Mouse (Mus musculus): ENCODE measurements at regions not wholly inside any gene's neighbourhood (a gene's known extent, or its start where the extent isn't known, plus 50 kb on each side); places are given as distances from the start of the nearest gene placed in this dataset.
A peak's percentile ranks its signal among the peaks of the same experiment; 100 is the strongest.

DNA sequence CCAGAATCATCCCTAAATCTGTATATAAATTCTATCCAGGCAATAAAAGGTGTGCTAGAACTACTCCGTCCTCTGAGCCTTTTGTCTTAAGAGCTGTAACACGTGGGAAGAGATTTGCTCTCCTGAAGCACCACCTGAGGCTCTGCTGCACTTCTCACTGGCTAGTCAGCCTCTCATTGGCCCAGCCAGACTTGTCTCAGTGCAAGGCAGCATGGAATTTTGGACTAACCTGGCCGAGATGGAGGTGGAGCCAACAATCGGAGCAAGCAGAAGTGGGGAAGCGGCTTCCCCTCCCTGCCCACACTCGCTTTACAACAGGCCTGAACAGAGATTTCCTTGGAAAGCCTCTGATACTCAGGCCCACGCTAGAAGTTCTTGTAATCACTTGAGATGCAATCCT, 332.1 kb upstream of the Gm9747 start:
- intact Hi-C loops (cut with DNase I), result no loop called here

DNA sequence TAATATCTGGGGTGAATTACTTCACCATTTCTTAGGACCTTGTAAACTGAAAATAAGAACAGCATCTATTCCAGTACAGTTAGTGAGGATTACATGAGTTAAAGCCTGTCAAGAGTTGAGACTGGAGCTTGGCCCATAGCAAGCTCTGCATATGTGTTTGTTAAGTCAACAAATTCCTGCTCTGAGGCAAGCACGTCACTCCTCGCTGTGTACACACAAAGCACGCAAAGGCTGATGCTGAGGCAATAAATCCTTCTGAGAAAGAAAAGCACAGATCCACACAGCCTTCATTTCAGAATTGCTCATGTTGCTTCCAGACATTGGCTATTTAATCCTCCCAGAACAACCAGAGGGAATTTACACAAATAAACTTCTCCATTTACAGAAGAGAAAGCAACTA, 328.9 kb upstream of the Gm9747 start:
- DNase-seq, result no peak
- intact Hi-C loops (cut with DNase I), result no loop called here

More for the DNA sequence above, 332.1 kb upstream of the Gm9747 start:
- DNase-seq, result no peak

DNA sequence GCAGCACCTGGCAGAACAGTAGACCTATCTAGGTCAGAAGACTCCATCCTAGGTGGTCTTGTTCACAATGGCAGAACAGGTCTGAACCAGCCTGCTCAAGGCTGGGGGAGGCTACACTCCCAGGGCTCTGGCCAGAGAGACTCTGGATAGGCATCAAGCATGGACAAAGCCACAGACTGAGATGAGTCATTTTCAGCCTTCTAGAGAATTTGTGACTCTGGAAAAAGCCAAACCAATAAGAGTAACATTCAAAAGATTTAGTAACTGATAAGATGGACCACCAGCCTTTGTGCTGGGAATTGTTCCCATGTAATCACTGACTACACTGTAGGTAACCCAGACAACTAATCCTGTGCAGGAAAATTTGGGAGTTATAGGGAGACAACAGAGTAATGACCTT, 320.3 kb upstream of the Gm9747 start:
- no peak for DNase-seq
- intact Hi-C loops (cut with DNase I), result loop anchor here (5.0 kb wide), 1 partner anchor 55 kb away; no protein-coding TSS in a partner anchor

DNA sequence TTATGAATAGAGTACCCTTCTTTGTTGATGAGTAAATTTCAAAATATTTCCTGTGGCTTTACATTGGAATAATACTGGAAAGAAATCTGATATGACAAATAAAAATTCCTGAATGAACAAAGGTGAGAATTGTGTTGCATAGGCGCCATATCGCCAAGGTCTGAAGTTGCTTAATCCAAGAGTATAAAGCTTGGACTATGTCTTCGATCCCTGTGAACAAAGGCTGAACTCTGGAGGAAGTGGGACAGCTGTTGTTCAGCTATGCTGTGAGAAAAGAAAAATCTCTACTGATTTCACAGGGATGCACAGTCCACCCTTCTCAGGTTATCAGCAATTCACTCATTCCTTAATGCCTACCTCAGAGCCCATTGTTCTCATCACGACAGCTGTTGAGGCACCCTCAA, 319.3 kb upstream of the Gm9747 start:
- no peak for DNase-seq
- intact Hi-C loops (cut with DNase I), result loop anchor here (5.0 kb wide), 1 partner anchor 54 kb away; no protein-coding TSS in a partner anchor

DNA sequence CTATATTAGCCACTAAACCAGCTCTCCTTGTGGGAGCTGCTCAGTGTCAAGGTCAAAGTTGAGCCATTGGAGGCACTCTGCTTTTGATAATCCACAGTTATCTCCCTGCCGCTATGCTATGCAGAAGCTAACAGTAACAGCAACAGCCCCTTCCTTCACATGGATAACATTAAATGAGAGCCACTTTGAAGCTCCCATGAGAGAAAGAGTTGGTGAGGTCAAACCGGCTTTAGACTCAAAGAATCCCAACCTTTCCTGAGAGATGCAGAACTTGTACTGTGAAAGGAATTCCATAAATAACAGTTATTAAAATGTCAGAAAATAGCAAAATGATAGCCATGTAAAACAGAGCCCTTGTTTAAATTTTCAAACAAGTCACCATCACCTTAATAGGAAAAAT, 316.1 kb upstream of the Gm9747 start:
- no peak for DNase-seq
- intact Hi-C loops (cut with DNase I), result no loop called here

DNA sequence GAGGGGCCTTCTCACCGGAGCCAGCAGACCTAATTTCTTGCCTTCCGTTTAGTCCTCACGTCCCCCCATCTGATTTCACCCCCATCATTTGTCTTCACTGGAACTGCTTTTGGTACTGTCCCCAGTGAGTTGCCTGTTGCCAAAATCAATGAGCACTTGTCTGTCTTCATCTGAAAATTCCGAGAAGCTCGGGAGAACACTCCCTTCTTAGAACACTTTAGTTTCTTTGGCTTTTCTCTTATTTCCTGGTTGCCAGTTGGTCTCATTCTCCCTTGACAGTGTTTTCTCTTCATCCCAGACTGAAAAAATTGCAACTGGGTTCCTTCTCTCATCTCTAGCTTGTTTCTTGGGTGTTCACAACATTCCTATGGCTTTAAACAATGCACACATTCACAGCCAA, 305.2 kb upstream of the Gm9747 start:
- intact Hi-C loops (cut with DNase I), result no loop called here
- DNase-seq, result no peak

DNA sequence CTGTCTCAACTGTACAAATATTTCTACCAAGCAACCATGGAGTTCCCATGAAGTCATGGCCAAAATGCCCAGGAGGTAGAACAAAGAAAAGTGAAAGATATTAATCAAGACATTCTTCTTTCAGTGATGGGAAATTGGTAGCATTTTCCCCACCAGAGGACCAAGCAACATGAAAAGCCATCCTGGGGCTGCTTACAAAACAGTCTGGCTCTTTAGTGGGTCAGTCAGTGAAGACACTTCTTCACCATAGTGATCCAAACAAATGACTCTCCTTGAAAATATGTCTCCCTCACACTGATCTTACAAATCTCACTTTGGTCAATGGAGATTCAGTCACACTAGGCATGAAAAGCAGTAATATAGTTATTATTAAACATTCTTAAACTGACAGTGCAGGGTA, 299.8 kb upstream of the Gm9747 start:
- no peak for DNase-seq
- intact Hi-C loops (cut with DNase I), result no loop called here

DNA sequence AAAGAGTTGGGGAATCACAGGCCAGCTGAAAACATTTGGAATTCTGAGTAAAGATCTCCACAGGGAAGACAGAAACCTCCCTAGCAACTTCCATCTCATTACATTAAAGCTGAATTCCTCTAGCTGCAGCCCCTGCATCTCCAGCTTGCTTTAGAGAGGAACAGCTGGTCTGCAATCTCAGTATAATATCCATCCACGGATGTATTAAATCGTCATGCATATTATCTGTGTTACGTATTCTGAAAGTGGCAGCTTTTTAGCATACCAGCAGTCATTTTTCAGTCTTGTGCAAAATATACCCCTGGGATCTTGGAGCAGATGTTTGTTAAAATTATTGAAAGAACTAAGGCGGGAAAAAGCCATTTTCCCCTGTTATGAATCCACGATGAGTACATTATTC, 287.7 kb upstream of the Gm9747 start:
- intact Hi-C loops (cut with DNase I), result no loop called here
- no peak for DNase-seq

DNA sequence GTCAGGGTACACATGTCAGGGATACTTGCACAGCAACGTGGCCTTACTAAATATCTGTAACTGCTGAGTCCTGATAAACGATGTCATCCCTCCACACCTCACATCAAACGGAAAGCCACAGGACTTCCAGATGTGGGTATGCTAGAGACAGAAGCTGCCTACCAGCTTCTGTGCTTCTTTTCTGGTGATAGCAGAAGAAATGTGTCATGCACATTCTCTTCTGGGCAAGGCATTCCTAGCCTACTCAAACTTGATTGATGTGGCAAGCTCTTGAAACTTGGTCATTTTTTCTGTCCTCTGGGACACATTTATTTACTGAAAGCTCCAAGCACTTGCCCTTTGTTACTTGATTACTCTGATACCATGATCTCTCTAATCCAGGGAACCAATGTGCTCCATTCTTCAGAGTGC, 282.8 kb upstream of the Gm9747 start:
- intact Hi-C loops (cut with DNase I), result no loop called here
- no peak for DNase-seq

DNA sequence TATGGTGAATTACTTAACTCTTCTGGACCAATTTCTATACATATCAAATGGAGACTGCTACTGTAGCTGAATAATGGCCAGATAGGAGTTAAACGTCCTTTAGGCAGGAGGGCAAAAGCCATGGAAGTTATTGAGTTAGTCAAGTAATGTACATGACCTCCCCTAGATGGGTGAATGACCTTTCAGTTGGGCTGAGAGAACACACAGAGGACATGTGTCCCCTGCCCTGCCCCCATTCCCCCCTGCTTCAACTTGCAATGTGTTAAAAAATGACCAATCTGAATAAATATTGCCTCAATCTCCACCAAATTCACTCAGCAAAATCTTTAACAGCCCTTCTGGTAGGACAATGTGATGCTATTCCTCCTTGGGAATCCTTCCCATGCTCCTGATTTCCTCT, 282.1 kb upstream of the Gm9747 start:
- intact Hi-C loops (cut with DNase I), result no loop called here
- no peak for DNase-seq

DNA sequence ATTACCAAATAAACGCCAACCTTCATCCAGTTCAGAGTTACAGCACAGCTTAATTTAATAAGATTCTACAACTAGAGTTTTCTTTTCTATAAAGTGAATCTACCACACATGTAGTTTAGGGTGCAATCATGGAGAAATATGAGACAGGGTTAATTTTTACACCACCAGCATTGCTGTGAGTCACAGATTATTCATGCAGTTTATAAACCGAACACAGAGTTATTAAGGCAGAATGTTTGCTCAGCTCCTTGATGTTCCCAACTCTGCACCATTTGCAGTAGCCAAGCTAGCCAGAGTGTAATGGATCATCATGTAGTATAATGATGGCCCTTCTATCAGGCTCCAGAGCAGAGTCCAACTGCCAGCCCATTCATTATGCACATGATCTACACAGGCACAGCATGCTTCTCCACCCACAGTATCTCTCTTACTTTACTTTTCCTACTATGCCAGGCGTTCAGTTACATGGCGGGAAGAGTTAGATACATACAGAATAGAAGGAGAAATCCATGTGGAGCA, 281.4 kb upstream of the Gm9747 start:
- no peak for DNase-seq
- intact Hi-C loops (cut with DNase I), result no loop called here

DNA sequence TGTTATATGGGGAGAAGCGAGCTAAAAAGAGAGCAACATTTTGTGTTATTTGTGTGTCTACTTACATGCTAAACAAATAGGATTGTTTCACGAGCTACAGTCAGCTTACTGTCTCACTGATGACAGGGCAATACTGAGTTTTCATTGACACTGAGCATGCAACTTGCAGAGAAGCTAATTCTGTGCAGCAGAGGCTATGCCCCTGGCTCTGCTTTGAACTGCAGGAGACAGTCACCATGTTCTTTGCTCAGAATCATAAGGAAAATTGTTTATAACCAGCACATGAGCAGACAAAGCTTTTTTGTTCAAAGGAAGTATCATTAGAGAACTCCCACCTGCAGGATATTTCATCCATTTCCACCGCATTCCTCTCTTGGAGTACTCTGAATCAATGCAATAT, 280.8 kb upstream of the Gm9747 start:
- DNase-seq, result no peak
- intact Hi-C loops (cut with DNase I), result no loop called here

DNA sequence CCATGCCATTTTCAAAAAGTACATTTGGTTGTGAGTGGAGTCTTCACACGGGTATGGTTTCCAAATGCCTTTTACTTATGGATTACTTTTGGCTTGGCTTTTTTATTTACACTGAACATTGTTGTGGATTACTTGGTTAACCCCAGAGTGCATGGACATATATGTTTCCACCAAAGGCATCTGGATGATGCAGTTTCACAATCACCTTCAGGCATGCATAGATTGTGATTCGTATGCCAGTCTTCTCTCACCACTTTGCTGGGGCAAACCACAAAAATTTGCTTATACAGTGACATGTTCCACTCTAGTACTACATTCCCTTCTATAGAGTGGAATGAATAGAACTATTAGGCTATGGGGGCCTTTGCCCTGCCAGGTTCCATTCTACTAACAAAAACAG, 278.4 kb upstream of the Gm9747 start:
- intact Hi-C loops (cut with DNase I), result no loop called here
- no peak for DNase-seq

DNA sequence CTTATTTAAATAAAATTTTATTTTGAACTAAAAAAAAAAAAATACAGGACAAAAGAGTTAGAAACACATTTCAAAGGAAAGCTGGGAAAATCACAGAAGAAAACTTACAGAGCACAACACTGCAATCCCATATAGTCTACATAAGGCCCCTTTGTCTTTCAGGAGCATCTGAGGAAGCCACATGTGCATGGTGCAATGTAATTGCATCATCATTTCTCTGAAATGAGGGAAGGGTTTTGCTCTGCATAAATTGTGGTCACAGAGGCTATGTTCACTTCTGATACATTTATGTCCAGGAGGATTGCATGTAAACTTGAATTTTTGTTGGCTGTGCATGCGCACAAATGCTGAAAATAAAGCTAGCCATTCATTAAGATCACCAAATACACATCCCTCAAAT, 265.9 kb upstream of the Gm9747 start:
- intact Hi-C loops (cut with DNase I), result loop anchor here (5.0 kb wide), 1 partner anchor 55 kb away; no protein-coding TSS in a partner anchor
- no peak for DNase-seq

DNA sequence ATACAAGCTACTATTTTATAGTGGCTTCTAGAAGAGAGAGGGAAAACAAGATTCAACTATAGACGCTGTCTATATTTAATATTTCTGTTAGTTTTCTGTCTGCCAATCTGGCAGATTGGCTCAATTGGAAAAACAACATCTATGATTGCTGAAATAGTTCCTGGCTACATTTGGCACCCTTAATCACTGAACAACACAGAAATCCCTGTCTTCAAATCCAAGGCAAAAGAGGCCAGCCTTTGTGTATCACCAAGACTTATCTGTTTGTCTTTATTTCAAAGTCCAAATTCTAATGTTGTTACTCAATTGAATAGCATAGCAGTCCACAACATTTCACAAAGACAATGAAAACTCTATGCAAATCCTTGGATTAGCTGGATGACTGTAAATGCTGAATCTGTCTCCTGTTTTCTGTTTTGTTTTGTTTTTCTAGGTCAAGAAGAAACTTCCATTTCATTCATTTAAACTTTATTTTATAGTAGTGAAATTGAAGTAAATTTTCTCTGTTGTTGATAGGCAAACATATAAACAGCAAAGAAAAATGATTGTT, 265.1 kb upstream of the Gm9747 start:
- intact Hi-C loops (cut with DNase I), result loop anchor here (5.0 kb wide), 1 partner anchor 56 kb away; no protein-coding TSS in a partner anchor
- no peak for DNase-seq

DNA sequence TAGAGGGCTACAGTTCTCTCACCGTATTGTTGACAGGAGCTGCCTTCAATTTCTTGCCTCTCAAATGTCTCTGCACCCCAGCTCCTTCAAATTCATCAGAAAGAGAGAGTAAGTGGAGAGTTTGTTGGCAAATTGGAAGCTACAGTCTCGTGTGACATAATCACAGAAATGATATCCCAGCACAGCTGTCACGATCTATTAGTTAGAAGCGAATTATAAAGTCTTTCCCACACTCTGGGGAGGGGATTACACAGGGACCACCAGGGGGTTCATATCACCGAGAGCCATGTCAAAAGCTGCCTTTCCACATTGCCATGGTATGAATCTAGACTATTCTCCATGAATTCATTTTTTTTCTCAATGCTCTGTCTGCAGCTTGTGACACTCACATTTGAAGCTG, 260.3 kb upstream of the Gm9747 start:
- intact Hi-C loops (cut with DNase I), result loop anchor here (2.0 to 10.0 kb wide), 5 partner anchors 75 to 458 kb away; no protein-coding TSS in a partner anchor
- no peak for DNase-seq

DNA sequence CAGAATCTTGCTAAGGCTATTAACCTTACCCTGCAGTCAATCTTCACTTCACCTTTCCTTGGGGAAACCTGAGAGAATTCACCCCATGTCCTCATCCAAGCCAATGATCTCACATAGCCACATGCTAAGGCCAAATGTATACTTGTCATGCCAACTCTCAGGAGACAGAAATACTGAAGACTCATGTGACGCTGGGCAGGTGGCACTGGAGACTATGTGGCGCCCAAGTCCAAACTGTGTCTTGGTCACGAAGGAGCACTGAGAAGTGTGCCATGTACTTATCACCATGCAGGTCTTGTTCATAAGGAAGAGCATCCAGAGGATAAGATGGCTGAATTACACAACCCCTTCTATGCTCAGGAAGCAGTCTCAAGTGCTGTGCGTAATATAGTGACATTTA, 259.4 kb upstream of the Gm9747 start:
- DNase-seq, result peak; percentile 17 to 41
- intact Hi-C loops (cut with DNase I), result loop anchor here (2.0 to 10.0 kb wide), 5 partner anchors 76 to 459 kb away; no protein-coding TSS in a partner anchor

DNA sequence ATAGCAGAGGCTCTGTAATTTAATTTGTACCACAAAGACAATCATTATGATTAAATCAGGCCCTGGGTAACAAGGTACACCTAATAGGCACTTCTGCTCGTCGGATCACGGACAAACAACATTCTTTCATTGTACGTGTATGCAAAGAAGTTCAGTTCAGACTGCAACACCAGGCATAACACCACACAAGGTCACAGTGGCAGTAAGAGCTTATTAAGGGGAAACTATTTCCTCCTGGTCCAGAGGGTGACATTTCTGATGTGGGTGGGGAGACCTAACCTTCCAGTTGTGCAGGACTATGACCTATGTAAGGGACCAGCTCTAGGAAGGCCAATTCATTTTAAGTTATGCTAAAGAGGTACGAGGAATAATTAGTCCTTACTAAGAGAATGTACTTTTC, 225.0 kb upstream of the Gm9747 start:
- no peak for DNase-seq
- intact Hi-C loops (cut with DNase I), result no loop called here

DNA sequence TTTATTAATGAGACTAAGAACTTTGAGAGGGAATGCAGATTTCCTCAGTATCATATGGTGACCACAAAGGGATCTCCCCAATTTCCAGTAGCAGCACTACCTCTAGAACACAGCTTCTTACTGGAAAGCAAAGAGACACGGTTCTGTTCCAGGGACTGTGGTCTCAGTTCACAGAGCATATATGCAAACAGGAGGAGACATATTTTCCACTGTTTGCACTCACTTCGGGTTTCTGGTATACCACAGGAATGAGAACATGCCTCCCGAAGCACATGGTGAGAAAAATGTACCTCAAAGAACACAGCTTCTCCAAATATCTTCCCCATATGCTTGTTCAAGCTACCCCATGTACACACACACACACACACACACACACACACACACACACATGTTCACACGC, 224.1 kb upstream of the Gm9747 start:
- intact Hi-C loops (cut with DNase I), result no loop called here
- no peak for DNase-seq

DNA sequence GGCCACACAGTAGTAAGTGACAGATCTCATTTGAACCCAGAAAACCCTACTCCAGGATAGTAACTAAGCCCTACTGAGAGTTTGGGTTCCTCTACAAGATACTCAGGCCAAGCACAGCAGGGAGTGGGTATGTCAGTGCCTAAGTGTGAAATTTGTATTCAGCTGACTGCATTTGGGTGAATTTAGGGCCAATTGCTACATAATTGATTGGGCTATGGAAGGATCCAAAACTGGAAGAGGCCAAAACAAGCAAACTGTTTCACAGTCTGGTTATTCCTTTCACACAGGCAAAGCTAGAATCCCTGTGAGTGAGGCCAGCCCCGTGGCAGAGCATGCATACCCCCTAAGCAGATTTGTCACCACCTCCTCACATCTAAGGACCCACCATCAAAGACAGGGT, 221.9 kb upstream of the Gm9747 start:
- intact Hi-C loops (cut with DNase I), result no loop called here
- DNase-seq, result no peak

DNA sequence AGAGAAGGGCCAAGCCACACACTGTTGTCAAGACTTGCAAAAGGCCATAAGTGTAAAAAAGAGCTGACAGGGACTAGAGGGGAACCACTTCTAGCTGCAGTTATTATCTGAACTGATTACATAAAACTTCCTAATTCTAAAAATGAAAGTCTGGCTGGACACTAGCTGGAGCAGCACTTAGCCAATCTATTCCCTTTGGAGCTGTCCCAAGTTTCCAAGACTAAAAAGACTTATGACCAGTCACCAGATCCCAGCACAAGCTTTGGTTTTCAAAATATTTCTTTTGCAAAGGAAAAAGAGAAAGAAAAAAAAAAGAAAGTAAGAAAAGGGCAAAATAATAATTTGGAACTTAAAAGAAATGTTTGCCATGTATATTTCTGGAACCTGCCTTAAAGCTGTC, 217.6 kb upstream of the Gm9747 start:
- DNase-seq, result no peak
- intact Hi-C loops (cut with DNase I), result no loop called here

DNA sequence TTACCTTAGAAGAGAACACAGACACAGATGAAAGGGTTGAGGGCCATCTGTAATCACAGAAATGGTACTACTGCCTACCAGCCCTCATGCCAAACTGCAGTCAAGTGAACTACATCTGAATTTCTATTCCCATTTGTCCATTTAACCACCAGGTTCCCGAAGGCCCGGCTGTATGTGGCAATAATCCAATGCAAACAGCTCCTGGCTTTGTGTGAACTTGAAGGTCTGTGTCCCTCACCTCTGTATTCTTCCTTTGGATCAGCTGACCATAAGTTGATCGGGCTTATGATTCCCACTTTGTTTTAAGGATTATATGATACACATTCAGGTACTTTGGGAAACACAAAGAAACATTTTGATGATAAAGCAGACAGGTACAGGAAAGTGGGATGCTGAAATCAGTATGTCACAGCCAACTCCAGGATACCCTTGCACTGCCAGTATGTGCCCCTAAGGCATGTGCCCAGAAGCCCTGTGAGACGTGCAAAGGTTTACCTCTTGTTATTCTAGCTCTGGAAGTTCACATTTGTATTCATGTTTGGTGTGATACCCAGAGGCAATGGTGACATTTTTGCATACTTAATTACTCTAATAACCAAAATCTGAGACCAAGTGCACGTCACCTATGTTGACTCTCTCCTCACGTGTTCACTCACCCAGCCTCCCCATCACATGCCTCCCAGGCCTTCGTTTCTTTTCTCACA, 214.1 kb upstream of the Gm9747 start:
- no peak for DNase-seq
- intact Hi-C loops (cut with DNase I), result no loop called here

Data from gastrocnemius, postnatal 36 days (tissue).